Mouse (Mus musculus) adipose tissue, adult 10 weeks (tissue): ENCODE data around the gene 4632433K11Rik. TPM values are rescaled to one million over a fixed set of nuclear protein-coding genes. Genes with fewer than 3 reads are reported as not detected.

Experiments
- polyA plus RNA-seq: library from polyadenylated mRNA; stranded (reverse); fragments of 350-450 nt; fragmentation: Illumina TruSeq; extraction: RNeasy Lipid Tissue Mini Kit (QIAGEN cat#74804); gene quantifications from one replicate; pipeline ENCODE4 v1.2.3, GENCODE M21; 2014; ENCODE audit warnings: low read depth, low replicate concordance

Gene 4632433K11Rik
- not detected for polyA plus RNA-seq

GRCm38 (mm10) chr7:5033818-5034217, at the start of gene 4632433K11Rik:
Gene 4632433K11Rik, plus strand, starts transcription at chr7:5034118.

GRCm38 (mm10) chr7:4996003-4996895, 37.7 kb upstream of the 4632433K11Rik start, which contains the start of gene Zfp579:
Gene Zfp579, minus strand, starts transcription at chr7:4996158.

GRCm38 (mm10) chr7:5014251-5015117, 19.4 kb upstream of the 4632433K11Rik start, which contains the start of the genes Zfp524 and Fiz1:
Gene Zfp524, plus strand, starts transcription at chr7:5014415.
Gene Fiz1, minus strand, starts transcription at chr7:5014697.

GRCm38 (mm10) chr7:5015118-5016001, 18.6 kb upstream of the 4632433K11Rik start, which contains the start of gene Gm44973:
Gene Gm44973, plus strand, starts transcription at chr7:5015496.

GRCm38 (mm10) chr7:5020000-5020681, 13.8 kb upstream of the 4632433K11Rik start, which contains the start of the genes Zfp865 and Ccdc106:
Gene Zfp865, plus strand, starts transcription at chr7:5020376.
Gene Ccdc106, plus strand, starts transcription at chr7:5020553.

GRCm38 (mm10) chr7:5038109-5038732, 4.3 kb downstream of the 4632433K11Rik start, which contains the start of gene Zfp784:
Gene Zfp784, minus strand, starts transcription at chr7:5038446.

GRCm38 (mm10) chr7:5051193-5052192, 17.6 kb downstream of the 4632433K11Rik start, which contains the start of gene Zfp580:
Gene Zfp580, plus strand, starts transcription at chr7:5051538.

GRCm38 (mm10) chr7:5061774-5062359, 27.9 kb downstream of the 4632433K11Rik start, which contains the start of gene U2af2:
Gene U2af2, plus strand, starts transcription at chr7:5062143.

GRCm38 (mm10) chr7:5080010-5080751, 46.3 kb downstream of the 4632433K11Rik start, which contains the start of gene Epn1:
Gene Epn1, plus strand, starts transcription at chr7:5080235.

Other genes with a start within 250 kb of the 4632433K11Rik start
- gene Tmem238, start 244.5 kb upstream of the 4632433K11Rik start, polyA plus RNA-seq = 6.7 TPM
- gene Rpl28, start 241.2 kb upstream of the 4632433K11Rik start, polyA plus RNA-seq = 632 TPM
- 108 TPM for gene Ube2s, start 221.5 kb upstream of the 4632433K11Rik start, polyA plus RNA-seq
- gene Shisa7, start 189.4 kb upstream of the 4632433K11Rik start, polyA plus RNA-seq = 1.9 TPM
- gene Isoc2b, start 163.9 kb upstream of the 4632433K11Rik start, polyA plus RNA-seq = 29.3 TPM
- gene Isoc2a, start 157.0 kb upstream of the 4632433K11Rik start, polyA plus RNA-seq = 35.3 TPM
- not detected for gene Gm36210, start 127.6 kb upstream of the 4632433K11Rik start, polyA plus RNA-seq
- 6.5 TPM for gene Zfp628, start 118.9 kb upstream of the 4632433K11Rik start, polyA plus RNA-seq
- 5.1 TPM for gene Nat14, start 112.1 kb upstream of the 4632433K11Rik start, polyA plus RNA-seq
- gene Ssc5d, start 108.3 kb upstream of the 4632433K11Rik start, polyA plus RNA-seq = 12.2 TPM
- 1.8 TPM for gene Sbk2, start 69.7 kb upstream of the 4632433K11Rik start, polyA plus RNA-seq
- gene Sbk3, start 63.0 kb upstream of the 4632433K11Rik start, polyA plus RNA-seq = 0.24 TPM
- 31.4 TPM for gene Zfp579, start 38.0 kb upstream of the 4632433K11Rik start, polyA plus RNA-seq
- gene Zfp524, start 19.7 kb upstream of the 4632433K11Rik start, polyA plus RNA-seq = 17.1 TPM
- gene Fiz1, start 19.4 kb upstream of the 4632433K11Rik start, polyA plus RNA-seq = 19.0 TPM
- gene Gm44973, start 18.6 kb upstream of the 4632433K11Rik start, polyA plus RNA-seq = not detected
- 20.8 TPM for gene Zfp865, start 13.7 kb upstream of the 4632433K11Rik start, polyA plus RNA-seq
- 3.0 TPM for gene Ccdc106, start 13.6 kb upstream of the 4632433K11Rik start, polyA plus RNA-seq
- gene Zfp784, start 4.3 kb downstream of the 4632433K11Rik start, polyA plus RNA-seq = 6.3 TPM
- 6.7 TPM for gene Zfp580, start 17.4 kb downstream of the 4632433K11Rik start, polyA plus RNA-seq
- gene U2af2, start 28.0 kb downstream of the 4632433K11Rik start, polyA plus RNA-seq = 152 TPM
- 106 TPM for gene Epn1, start 46.1 kb downstream of the 4632433K11Rik start, polyA plus RNA-seq
- gene Rfpl4, start 82.8 kb downstream of the 4632433K11Rik start, polyA plus RNA-seq = not detected
- gene Rasl2-9, start 91.8 kb downstream of the 4632433K11Rik start, polyA plus RNA-seq = 5.3 TPM
- gene Vmn1r55, start 115.6 kb downstream of the 4632433K11Rik start, polyA plus RNA-seq = not detected
- gene Vmn1r56, start 162.6 kb downstream of the 4632433K11Rik start, polyA plus RNA-seq = not detected
- not detected for gene Vmn1r57, start 184.4 kb downstream of the 4632433K11Rik start, polyA plus RNA-seq